Mouse (Mus musculus) layer of hippocampus, adult 9-10 months (tissue): ENCODE data around the gene Olfr981.
"Not testable (repeated sequence)": the region's sequence is repeated elsewhere in the genome, so short reads cannot be mapped to it uniquely, and the experiment has no call there.

Source experiments
- DNase-seq: peaks from one replicate; pipeline ENCODE4 v3.0.0; 2022; ENCODE audit warnings: low spot score

The Olfr981 gene

GRCm38 (mm10) chr9:40021164-40021563 is at the start of gene Olfr981:
Gene Olfr981 (plus strand): TSS chr9:40021464.
- no peak for DNase-seq

GRCm38 (mm10) chr9:39976581-39977145 is 44.6 kb upstream of the Olfr981 start:
- not testable (repeated sequence) for DNase-seq

DNA sequence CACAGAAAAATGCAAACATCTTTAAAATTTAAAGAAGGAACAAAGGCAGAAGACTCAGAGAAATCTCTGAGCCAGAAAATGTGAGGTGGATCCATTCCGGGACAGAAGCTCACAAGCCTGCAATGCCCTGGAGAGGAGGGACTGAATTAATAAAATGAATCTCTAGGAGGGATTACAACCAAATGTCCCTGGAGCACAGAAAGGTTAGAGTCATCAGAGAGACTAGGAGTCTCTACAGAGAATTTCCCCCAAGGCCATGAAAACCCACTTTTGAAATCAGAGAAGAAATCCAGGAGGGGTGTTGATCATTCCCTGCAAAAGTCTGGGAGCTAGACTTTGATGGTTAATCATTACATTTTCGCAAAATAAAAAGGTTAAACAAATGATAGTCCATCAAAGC is 29.5 kb upstream of the Olfr981 start, which contains the start of gene Olfr978:
Gene Olfr978 (plus strand): TSS at position 301 of the 400 bp plus-strand sequence.
- DNase-seq = no peak

DNA sequence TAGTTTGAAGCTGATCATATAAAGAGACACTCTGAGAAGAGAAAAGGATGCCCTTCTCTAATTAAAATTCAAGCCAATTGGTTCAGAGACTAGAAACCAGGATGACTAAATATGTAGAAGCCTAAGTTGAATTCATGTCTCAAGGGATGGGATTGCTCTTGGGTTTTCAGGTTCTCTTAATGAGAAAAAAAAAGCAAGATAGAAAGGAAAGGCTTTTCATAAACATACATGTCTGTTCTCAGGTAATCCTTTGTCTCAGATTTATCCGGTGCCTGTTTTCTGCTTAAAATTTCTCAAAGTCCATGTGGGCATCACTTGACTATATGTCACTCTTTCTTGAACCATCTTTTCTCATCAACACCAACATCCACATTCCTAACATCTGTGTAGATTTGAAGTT is 17.9 kb upstream of the Olfr981 start, which contains the start of gene Olfr979:
Gene Olfr979 (minus strand): TSS at position 101 of the 400 bp plus-strand sequence.
- no peak for DNase-seq

DNA sequence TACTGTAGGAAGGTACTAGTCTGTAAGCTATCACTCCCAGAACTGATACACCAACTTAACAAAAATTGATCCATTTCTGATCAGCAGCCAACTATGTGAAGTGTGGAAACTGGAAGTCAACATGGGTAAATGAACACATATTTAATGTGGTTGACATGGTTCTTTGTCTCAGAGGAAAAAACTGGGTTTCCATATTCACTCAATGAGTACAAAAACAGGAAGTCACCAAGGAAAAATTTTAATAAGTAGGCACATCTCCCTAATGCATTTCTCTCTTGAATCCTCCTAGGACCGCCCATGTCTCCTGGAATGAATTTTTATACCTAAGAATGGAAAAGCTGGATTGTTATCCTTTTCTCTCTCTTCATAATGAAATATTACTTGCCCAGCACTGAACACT is 11.8 kb upstream of the Olfr981 start, which contains the start of gene Olfr980:
Gene Olfr980 (minus strand): TSS at position 101 of the 400 bp plus-strand sequence.
- no peak for DNase-seq

- no peak for DNase-seq
Measured at GRCm38 (mm10) chr9:40050138-40050537, 28.9 kb downstream of the Olfr981 start.

- DNase-seq = no peak
Measured at GRCm38 (mm10) chr9:40073529-40073928, 52.3 kb downstream of the Olfr981 start, which contains the start of gene Olfr982. Gene Olfr982 (plus strand): TSS chr9:40073829.
